24 mouse cellular contexts compared by ENCODE assay signal in genomic region chr3:143014421-143014820, GRCm38 (mm10).
DNase-seq lines count a peak whose midpoint lies in the region; ATAC-seq lines count a peak whose summit lies in the region.
"Had no signal": no experiment of that assay in that cellular context is flagged by ENCODE, and none has a peak within 500 bp of the region (broad histone marks: within the 10 kb centered on the region; RNA-seq: fewer than 3 reads in every experiment).

No protein-coding gene starts in this region.

- H3K36me3 ChIP-seq in megakaryocyte, embryonic 14.5 days (replicated peaks; ENCODE audit: low read length) = no peaks in the 10 kb centered on the region
- no peaks in the 10 kb centered on the region for H3K36me3 ChIP-seq in liver, embryonic 12.5 days
- H3K36me3 ChIP-seq: embryonic facial prominence, embryonic 15.5 days; forebrain, embryonic 10.5 days; forebrain, embryonic 15.5 days; G1E; heart, embryonic 13.5 days; hindbrain, embryonic 12.5 days had no signal

- no peak overlapping the region for H3K9ac ChIP-seq in liver, embryonic 12.5 days
- H3K9ac ChIP-seq: embryonic facial prominence, embryonic 15.5 days; forebrain, embryonic 15.5 days; heart, embryonic 13.5 days; hindbrain, embryonic 12.5 days had no signal

- no peaks in the 10 kb centered on the region for H3K27me3 ChIP-seq in megakaryocyte, embryonic 14.5 days (replicated peaks)
- no peaks in the 10 kb centered on the region for H3K27me3 ChIP-seq in liver, embryonic 12.5 days (replicated peaks)
- H3K27me3 ChIP-seq: embryonic facial prominence, embryonic 15.5 days; forebrain, embryonic 15.5 days; heart, embryonic 13.5 days; hindbrain, embryonic 12.5 days had no signal

- peak; percentile 52 for ATAC-seq in common myeloid progenitor, adult 5-6 weeks (replicated peaks; ENCODE audit: low read depth, poor library complexity, severe bottlenecking)
- no peak for ATAC-seq in liver, embryonic 12.5 days
- ATAC-seq: forebrain, embryonic 15.5 days; hindbrain, embryonic 16.5 days; inflammation-experienced regulatory T-cells, adult 6 months had no signal

- H3K27ac ChIP-seq in liver, embryonic 12.5 days = no peak overlapping the region
- H3K27ac ChIP-seq: embryonic facial prominence, embryonic 15.5 days; forebrain, embryonic 10.5 days; forebrain, embryonic 15.5 days; heart, embryonic 13.5 days; hindbrain, embryonic 12.5 days had no signal

- peaks cover 61% of the 10 kb centered on the region for H3K4me1 ChIP-seq in megakaryocyte, embryonic 14.5 days
- H3K4me1 ChIP-seq in liver, embryonic 12.5 days = no peaks in the 10 kb centered on the region
- H3K4me1 ChIP-seq: embryonic facial prominence, embryonic 15.5 days; forebrain, embryonic 10.5 days; forebrain, embryonic 15.5 days; hindbrain, embryonic 12.5 days had no signal

- DNase-seq in 416B (ENCODE audit: low read depth) = peak; percentile 72
- DNase-seq in thymus, postnatal 14 days = peak; percentile 61
- no peak for DNase-seq in left cerebral cortex, adult 11 months (ENCODE audit: low spot score)
- no peak for DNase-seq in layer of hippocampus, adult 18-20 months (ENCODE audit: low spot score in 2 of 2)
- DNase-seq in gastrocnemius, postnatal 14 days = no peak
- DNase-seq: adrenal gland, postnatal 10 days; cerebellum, adult 18-20 months; cerebellum, adult 9-11 months; cerebellum, postnatal 36 days; gastrocnemius, postnatal 10 days; heart, adult 11 months; heart, postnatal 36 days had no signal

- intact Hi-C loops in gastrocnemius, postnatal 14 days (cut with DNase I; ENCODE audit: low total_unique reads) = no loop called here

- H3K4me3 ChIP-seq in megakaryocyte, embryonic 14.5 days (replicated peaks) = peak overlapping the region; percentile 76
- H3K4me3 ChIP-seq in liver, embryonic 12.5 days = no peak overlapping the region
- H3K4me3 ChIP-seq: embryonic facial prominence, embryonic 15.5 days; erythroblast, embryonic 14.5 days; forebrain, embryonic 10.5 days; forebrain, embryonic 15.5 days; heart, embryonic 13.5 days; hindbrain, embryonic 12.5 days had no signal

- H3K9me3 ChIP-seq in megakaryocyte, embryonic 14.5 days = no peaks in the 10 kb centered on the region
- H3K9me3 ChIP-seq in liver, embryonic 12.5 days (replicated peaks) = no peaks in the 10 kb centered on the region
- H3K9me3 ChIP-seq: embryonic facial prominence, embryonic 15.5 days; forebrain, embryonic 10.5 days; forebrain, embryonic 15.5 days; G1E; heart, embryonic 13.5 days; hindbrain, embryonic 12.5 days had no signal

- WGBS in liver, embryonic 12.5 days (ENCODE audit: insufficient replicate concordance) = 23% methylated on average over 4 of the region's 4 CpGs

- no peak overlapping the region for H3K4me2 ChIP-seq in liver, embryonic 12.5 days
- H3K4me2 ChIP-seq: embryonic facial prominence, embryonic 15.5 days; forebrain, embryonic 15.5 days; heart, embryonic 13.5 days; hindbrain, embryonic 12.5 days had no signal

Comparison
In these comparisons a context has a peak if more than half of its experiments do, and no peak if none do; other contexts are left out.
1. DNase-seq: peak in 416B (single experiment) and thymus, postnatal 14 days (single experiment); none in left cerebral cortex, adult 11 months (single experiment), layer of hippocampus, adult 18-20 months (0 of 2) and gastrocnemius, postnatal 14 days (single experiment).